In genomic region chr13:100001790-100002196, GRCm38 (mm10) we compare ENCODE assay signal across 9 mouse cellular contexts. TPM values are rescaled to one million over a fixed set of nuclear protein-coding genes. Genes with fewer than 3 reads are reported as not detected.
DNase-seq lines count a peak whose midpoint lies in the region; ATAC-seq and TF ChIP-seq lines count a peak whose summit lies in the region.
"Had no signal": no experiment of that assay in that cellular context is flagged by ENCODE, and none has a peak within 500 bp of the region (broad histone marks: within the 10 kb centered on the region; RNA-seq: fewer than 3 reads in every experiment).

No protein-coding gene starts in this region.

- H3K4me1 ChIP-seq in forebrain, embryonic 10.5 days = no peaks in the 10 kb centered on the region
- no peaks in the 10 kb centered on the region for H3K4me1 ChIP-seq in heart, postnatal 0 days (ENCODE audit: control insufficient read depth, insufficient read depth)
- no peaks in the 10 kb centered on the region for H3K4me1 ChIP-seq in liver, embryonic 16.5 days (ENCODE audit: control insufficient read depth, low read depth, low read length)
- no peaks in the 10 kb centered on the region for H3K4me1 ChIP-seq in neural tube, embryonic 15.5 days
- H3K4me1 ChIP-seq: embryonic facial prominence, embryonic 15.5 days had no signal

- TF ChIP-seq CTCF in heart, postnatal 0 days (IDR thresholded peaks at IDR 0.05; ENCODE audit: low read depth) = peak; percentile 87

- H3K27ac ChIP-seq in forebrain, embryonic 10.5 days = no peak overlapping the region
- H3K27ac ChIP-seq in heart, postnatal 0 days (ENCODE audit: low read depth) = no peak overlapping the region
- H3K27ac ChIP-seq in liver, embryonic 16.5 days (ENCODE audit: low read length) = no peak overlapping the region
- H3K27ac ChIP-seq in neural tube, embryonic 15.5 days (replicated peaks) = no peak overlapping the region
- H3K27ac ChIP-seq: embryonic facial prominence, embryonic 15.5 days had no signal

- no peak for TF ChIP-seq EP300 in heart, postnatal 0 days (IDR thresholded peaks at IDR 0.05; ENCODE audit: low read depth)

- H3K27me3 ChIP-seq in forebrain, embryonic 10.5 days (ENCODE audit: poor library complexity, severe bottlenecking) = no peaks in the 10 kb centered on the region
- H3K27me3 ChIP-seq in heart, postnatal 0 days (ENCODE audit: control insufficient read depth, insufficient read depth, low read length) = no peaks in the 10 kb centered on the region
- no peaks in the 10 kb centered on the region for H3K27me3 ChIP-seq in liver, embryonic 16.5 days (ENCODE audit: control insufficient read depth, insufficient read depth, low read depth, low read length)
- H3K27me3 ChIP-seq in neural tube, embryonic 15.5 days (replicated peaks) = no peaks in the 10 kb centered on the region
- H3K27me3 ChIP-seq: embryonic facial prominence, embryonic 15.5 days had no signal

- DNase-seq in brain, adult 2 months (ENCODE audit: low read depth, low spot score) = peak; percentile 94
- peak; percentile 72 for DNase-seq in forebrain, embryonic 10.5 days (ENCODE audit: extremely low spot score, low spot score)
- DNase-seq in heart, postnatal 0 days (ENCODE audit: low spot score) = peak; percentile 88
- peak; percentile 86 to 88 for DNase-seq in kidney, postnatal 4 days
- peak; percentile 89 for DNase-seq in testis, postnatal 10 days (ENCODE audit: low spot score)

- H3K9ac ChIP-seq in heart, postnatal 0 days (replicated peaks; ENCODE audit: low read depth, low read length) = no peak overlapping the region
- H3K9ac ChIP-seq in liver, embryonic 16.5 days (ENCODE audit: low read depth, low read length) = no peak overlapping the region
- no peak overlapping the region for H3K9ac ChIP-seq in neural tube, embryonic 15.5 days (replicated peaks)
- H3K9ac ChIP-seq: embryonic facial prominence, embryonic 15.5 days had no signal

- no peaks in the 10 kb centered on the region for H3K9me3 ChIP-seq in forebrain, embryonic 10.5 days
- H3K9me3 ChIP-seq in heart, postnatal 0 days (replicated peaks; ENCODE audit: control insufficient read depth, low read length) = no peaks in the 10 kb centered on the region
- no peaks in the 10 kb centered on the region for H3K9me3 ChIP-seq in liver, embryonic 16.5 days (replicated peaks; ENCODE audit: control insufficient read depth, low read length)
- no peaks in the 10 kb centered on the region for H3K9me3 ChIP-seq in neural tube, embryonic 15.5 days (replicated peaks)
- H3K9me3 ChIP-seq: embryonic facial prominence, embryonic 15.5 days had no signal

- no peak overlapping the region for H3K4me2 ChIP-seq in heart, postnatal 0 days (ENCODE audit: low read depth, low read length)
- H3K4me2 ChIP-seq in liver, embryonic 16.5 days (ENCODE audit: low read depth, low read length) = no peak overlapping the region
- no peak overlapping the region for H3K4me2 ChIP-seq in neural tube, embryonic 15.5 days
- H3K4me2 ChIP-seq: embryonic facial prominence, embryonic 15.5 days had no signal

- peak; percentile 97 for ATAC-seq in CD4-positive, CD25-positive, alpha-beta regulatory T cell, adult 4 months
- peak; percentile 90 for ATAC-seq in heart, postnatal 0 days (ENCODE audit: insufficient read depth, low read depth)
- ATAC-seq in liver, embryonic 16.5 days (ENCODE audit: low read depth) = peak; percentile 43
- peak; percentile 78; the same call in 1 of the 2 replicates for ATAC-seq in neural tube, embryonic 15.5 days (ENCODE audit: low FRiP score)

- no peaks in the 10 kb centered on the region for H3K36me3 ChIP-seq in forebrain, embryonic 10.5 days (replicated peaks)
- H3K36me3 ChIP-seq in heart, postnatal 0 days (replicated peaks; ENCODE audit: control insufficient read depth, insufficient read depth, low read length) = no peaks in the 10 kb centered on the region
- no peaks in the 10 kb centered on the region for H3K36me3 ChIP-seq in liver, embryonic 16.5 days (ENCODE audit: control insufficient read depth, insufficient read depth)
- no peaks in the 10 kb centered on the region for H3K36me3 ChIP-seq in neural tube, embryonic 15.5 days
- H3K36me3 ChIP-seq: embryonic facial prominence, embryonic 15.5 days had no signal

- 33% methylated on average over 5 of the region's 5 CpGs for WGBS in forebrain, embryonic 10.5 days
- WGBS in heart, postnatal 0 days = 7% methylated on average over 5 of the region's 5 CpGs
- 24% methylated on average over 5 of the region's 5 CpGs for WGBS in liver, embryonic 16.5 days (ENCODE audit: insufficient replicate concordance)
- WGBS in neural tube, embryonic 15.5 days = 32% methylated on average over 5 of the region's 5 CpGs

- H3K4me3 ChIP-seq in forebrain, embryonic 10.5 days = no peak overlapping the region
- H3K4me3 ChIP-seq in heart, postnatal 0 days (ENCODE audit: low read depth, low read length) = no peak overlapping the region
- no peak overlapping the region for H3K4me3 ChIP-seq in liver, embryonic 16.5 days (ENCODE audit: low read depth, low read length)
- no peak overlapping the region for H3K4me3 ChIP-seq in neural tube, embryonic 15.5 days (replicated peaks)
- H3K4me3 ChIP-seq: embryonic facial prominence, embryonic 15.5 days had no signal

RNA-seq across cellular contexts. Expression of gene Mccc2, which starts 13.6 kb away (rescaled TPM):
- 10 to 100 TPM; 11.5 to 18.2 TPM for polyA plus RNA-seq in CD4-positive, CD25-positive, alpha-beta regulatory T cell, adult 4 months (2017; shearing (Covaris generic))
- 41.7 and 42.0 TPM in 2 replicates for polyA plus RNA-seq in forebrain, embryonic 10.5 days (2016; fragmentation: Nextera tagmentation; extraction: Ambion mirVana)
- 30.1 and 32.4 TPM in 2 replicates for total RNA-seq in heart, postnatal 0 days (2014; rRNA removed; ENCODE audit: low replicate concordance)
- polyA plus RNA-seq in heart, postnatal 0 days (2015; fragmentation: Nextera tagmentation; extraction: Ambion mirVana) = 30.1 and 31.2 TPM in 2 replicates
- 21.6 and 22.8 TPM in 2 replicates for polyA plus RNA-seq in liver, embryonic 16.5 days (2015; fragmentation: Nextera tagmentation; extraction: Ambion mirVana)
- 38.3 and 38.7 TPM in 2 replicates for polyA plus RNA-seq in neural tube, embryonic 15.5 days (2015; fragmentation: Nextera tagmentation; extraction: Ambion mirVana)

Comparison
In these comparisons a context has a peak if more than half of its experiments do, and no peak if none do; other contexts are left out.
1. ATAC-seq: peak in every context shown above with its lines; median percentile 97 in CD4-positive, CD25-positive, alpha-beta regulatory T cell, adult 4 months; 90 in heart, postnatal 0 days; 78 in neural tube, embryonic 15.5 days; 43 in liver, embryonic 16.5 days.